Mouse (Mus musculus) heart, embryonic 14.5 days (tissue): ENCODE measurements at regions not wholly inside any gene's neighbourhood (a gene's known extent, or its start where the extent isn't known, plus 50 kb on each side); places are given as distances from the start of the nearest gene placed in this dataset.

Source experiments
- ATAC-seq: fragments of 200-750 bp; cut with Nextera tagmentation; 2 replicates; pipeline ENCODE4 v1.8.0; 2017; ENCODE audit warnings: low read depth, moderate TSS enrichment; ENCODE audit not compliant: insufficient number of reproducible peaks, insufficient read depth, low FRiP score
- H3K27ac ChIP-seq, 2 experiments: fragments of 200-500 bp in 1 of 2; fragments of 300-500 bp in 1 of 2; sonication (generic) in 1 of 2; replicated peaks in 1 of 2; 2 replicates each; pipeline ENCODE4 v1.5.1; 2012 to 2014; ENCODE audit warnings: low read depth in 2 of 2, low read length in 2 of 2, control low read depth in 1 of 2, mild to moderate bottlenecking in 1 of 2, mixed read lengths in 1 of 2; ENCODE audit not compliant: control insufficient read depth in 1 of 2, insufficient read depth in 1 of 2
- H3K27me3 ChIP-seq: fragments of 300-500 bp; sonication (generic); 2 replicates; pipeline ENCODE4 v1.6.1; 2014; ENCODE audit warnings: mild to moderate bottlenecking, low read length, control low read depth; ENCODE audit not compliant: control insufficient read depth, insufficient read depth
- H3K36me3 ChIP-seq: fragments of 300-500 bp; sonication (generic); 2 replicates; pipeline ENCODE4 v1.6.1; 2014; ENCODE audit warnings: mild to moderate bottlenecking, control low read depth, low read length, mixed read lengths; ENCODE audit not compliant: control insufficient read depth, insufficient read depth
- H3K4me1 ChIP-seq, 2 experiments: fragments of 200-500 bp in 1 of 2; fragments of 300-500 bp in 1 of 2; sonication (generic) in 1 of 2; 2 replicates each; pipeline ENCODE4 v1.6.1; 2012 to 2014; ENCODE audit warnings: low read length in 2 of 2, control low read depth in 1 of 2, mixed read lengths in 1 of 2; ENCODE audit not compliant: control insufficient read depth in 2 of 2, insufficient read depth in 2 of 2
- H3K4me2 ChIP-seq: fragments of 300-500 bp; sonication (generic); 2 replicates; pipeline ENCODE4 v1.6.1; 2014; ENCODE audit warnings: mild to moderate bottlenecking, low read length
- H3K4me3 ChIP-seq, 2 experiments: fragments of 200-500 bp in 1 of 2; fragments of 300-500 bp in 1 of 2; sonication (generic) in 1 of 2; 2 replicates each; pipeline ENCODE4 v1.5.1; 2012 to 2014; ENCODE audit warnings: low read length in 2 of 2, mild to moderate bottlenecking in 2 of 2, control low read depth in 1 of 2, low read depth in 1 of 2, moderate library complexity in 1 of 2; ENCODE audit not compliant: control insufficient read depth in 1 of 2, insufficient read depth in 1 of 2
- H3K9ac ChIP-seq: fragments of 300-500 bp; sonication (generic); 2 replicates; pipeline ENCODE4 v1.6.1; 2014; ENCODE audit warnings: mild to moderate bottlenecking, low read length
- H3K9me3 ChIP-seq: fragments of 300-500 bp; sonication (generic); 2 replicates; pipeline ENCODE4 v1.6.1; 2016; ENCODE audit warnings: low read length, control low read depth; ENCODE audit not compliant: control insufficient read depth
- WGBS: fragments of 180-500 bp; shearing (Covaris S2); extraction: QIAGEN DNeasy Blood & Tissue Kit; methylation state at CpG from one replicate; pipeline ENCODE4 v1.1.7; 2014; 5-methylcytosine and 5-hydroxymethylcytosine counted together

GRCm38 (mm10) chr4:105341274-105341673 is 184.1 kb downstream of the Plpp3 start:
- Histone ChIP-seq H3K9ac (no peak overlapping the region), H3K4me3 (no peak overlapping the region), H3K9me3 (no peaks in the 10 kb centered on the region), H3K4me1 (peaks cover 0 to 6% of the 10 kb centered on the region in 2 experiments; a peak in 2 of 4 replicates), H3K27ac (no peak overlapping the region), H3K4me2 (no peak overlapping the region), H3K36me3 (no peaks in the 10 kb centered on the region), H3K27me3 (no peaks in the 10 kb centered on the region)
- ATAC-seq: no peak
- 81% methylated on average over 7 of the region's 7 CpGs for WGBS

DNA sequence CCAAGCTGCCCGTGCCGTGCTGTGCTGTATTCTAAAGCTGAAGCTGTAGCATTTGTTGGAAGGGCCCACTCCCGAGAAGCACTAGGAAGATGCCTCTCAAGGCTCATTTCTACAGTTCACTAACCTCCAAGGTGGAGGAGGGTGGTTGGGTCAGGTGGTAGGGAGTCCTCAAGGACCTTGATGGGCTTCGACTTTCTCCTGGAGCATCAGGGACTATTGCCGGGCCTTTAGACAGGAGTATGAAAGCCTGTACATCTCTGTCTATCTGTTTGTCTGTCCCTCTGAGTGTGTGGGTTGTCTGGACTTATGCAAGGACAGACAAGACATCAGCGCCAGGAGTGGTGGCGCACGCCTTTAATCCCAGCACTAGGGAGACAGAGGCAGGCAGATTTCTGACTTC is 189.7 kb downstream of the Plpp3 start:
- ATAC-seq: no peak
- Histone ChIP-seq H3K27me3 (no peaks in the 10 kb centered on the region), H3K4me1 (no peaks in the 10 kb centered on the region), H3K36me3 (no peaks in the 10 kb centered on the region), H3K9ac (no peak overlapping the region), H3K9me3 (no peaks in the 10 kb centered on the region), H3K4me3 (no peak overlapping the region), H3K27ac (no peak overlapping the region), H3K4me2 (no peak overlapping the region)
- 92% methylated on average over 8 of the region's 8 CpGs for WGBS

DNA sequence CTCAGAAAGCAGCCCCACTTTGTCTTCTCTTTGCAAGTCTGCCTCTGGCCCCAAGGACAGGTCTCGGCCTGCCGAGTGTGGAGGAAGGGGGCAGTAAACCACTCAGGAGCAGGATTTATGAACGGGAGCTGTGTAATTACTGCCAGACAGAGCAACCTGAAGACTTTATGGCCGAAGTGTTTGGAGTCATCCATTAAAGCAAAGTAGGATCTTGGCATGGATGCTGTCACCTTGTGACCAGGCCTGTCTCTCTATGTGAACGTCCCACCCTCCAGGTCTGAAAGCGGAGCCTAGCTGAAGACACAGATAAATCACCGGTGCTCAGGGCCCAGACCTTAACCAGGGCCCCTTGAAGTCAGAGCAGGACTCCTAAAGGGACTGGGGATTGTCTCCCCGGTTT is 190.8 kb downstream of the Plpp3 start:
- H3K27ac ChIP-seq: no peak overlapping the region
- no peaks in the 10 kb centered on the region for H3K27me3 ChIP-seq
- no peaks in the 10 kb centered on the region for H3K4me1 ChIP-seq
- 82% methylated on average over 8 of the region's 8 CpGs for WGBS
- H3K9me3 ChIP-seq: no peaks in the 10 kb centered on the region
- no peak overlapping the region for H3K4me2 ChIP-seq
- no peaks in the 10 kb centered on the region for H3K36me3 ChIP-seq
- ATAC-seq: no peak
- no peak overlapping the region for H3K4me3 ChIP-seq
- no peak overlapping the region for H3K9ac ChIP-seq

- WGBS: 86% methylated on average over 8 of the region's 8 CpGs
- Histone ChIP-seq H3K9ac (no peak overlapping the region), H3K9me3 (no peaks in the 10 kb centered on the region), H3K27ac (no peak overlapping the region), H3K4me2 (no peak overlapping the region), H3K27me3 (no peaks in the 10 kb centered on the region), H3K4me1 (no peaks in the 10 kb centered on the region), H3K36me3 (no peaks in the 10 kb centered on the region), H3K4me3 (no peak overlapping the region)
- ATAC-seq: no peak
These were observed 192.4 kb downstream of the Plpp3 start for GRCm38 (mm10) chr4:105349316-105350207.

DNA sequence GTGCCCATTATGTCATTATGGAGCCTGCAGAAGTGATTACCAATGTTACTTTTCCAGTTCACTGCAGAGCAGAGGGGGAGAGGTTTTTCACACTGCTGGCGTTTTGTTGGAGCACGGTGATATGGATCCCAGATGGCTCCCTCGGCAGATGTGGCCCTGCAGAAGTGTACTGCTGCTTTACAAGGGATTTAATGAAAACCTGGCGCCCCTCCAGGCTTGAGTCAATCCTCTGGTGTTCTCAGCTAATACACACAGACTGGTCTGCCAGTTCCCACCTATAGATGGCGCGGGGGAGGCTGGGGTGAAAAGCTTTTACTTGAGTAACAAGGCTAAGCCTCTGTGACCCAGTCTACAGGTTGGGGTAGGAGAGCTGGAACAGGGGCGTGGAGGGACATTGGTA is 195.2 kb downstream of the Plpp3 start:
- H3K4me2 ChIP-seq: no peak overlapping the region
- H3K27ac ChIP-seq: no peak overlapping the region
- H3K4me1 ChIP-seq: no peaks in the 10 kb centered on the region
- ATAC-seq: no peak
- no peak overlapping the region for H3K4me3 ChIP-seq
- WGBS: 56% methylated on average over 7 of the region's 7 CpGs
- H3K9ac ChIP-seq: no peak overlapping the region
- no peaks in the 10 kb centered on the region for H3K27me3 ChIP-seq
- no peaks in the 10 kb centered on the region for H3K9me3 ChIP-seq
- H3K36me3 ChIP-seq: no peaks in the 10 kb centered on the region

DNA sequence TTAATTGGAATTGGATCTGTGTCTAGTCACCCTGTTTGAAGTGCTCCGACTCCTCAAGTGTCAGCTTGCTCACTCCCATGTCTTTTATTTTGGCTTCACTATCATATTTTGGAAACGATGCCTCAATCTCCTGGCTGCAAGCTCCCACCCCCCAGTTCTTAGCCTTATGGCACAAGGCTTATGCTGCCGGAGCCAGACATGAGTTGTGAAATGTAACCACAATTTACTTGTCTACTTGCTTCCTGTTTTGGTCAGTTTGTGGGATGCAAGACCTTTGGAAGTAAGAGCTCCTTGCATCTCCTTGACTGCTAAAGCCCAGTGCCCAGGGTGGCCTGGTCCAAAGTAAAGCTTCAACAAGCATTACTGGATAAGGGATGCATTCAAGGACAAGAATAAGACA is 195.8 kb downstream of the Plpp3 start:
- Histone ChIP-seq H3K9me3 (no peaks in the 10 kb centered on the region), H3K27me3 (no peaks in the 10 kb centered on the region), H3K4me2 (no peak overlapping the region), H3K9ac (no peak overlapping the region), H3K36me3 (no peaks in the 10 kb centered on the region), H3K4me3 (no peak overlapping the region), H3K4me1 (no peaks in the 10 kb centered on the region), H3K27ac (no peak overlapping the region)
- ATAC-seq: no peak
- WGBS: 81% methylated on average over 3 of the region's 3 CpGs

- no peak overlapping the region for H3K4me2 ChIP-seq
- H3K4me1 ChIP-seq: no peaks in the 10 kb centered on the region
- no peaks in the 10 kb centered on the region for H3K9me3 ChIP-seq
- H3K36me3 ChIP-seq: no peaks in the 10 kb centered on the region
- ATAC-seq: no peak
- no peak overlapping the region for H3K4me3 ChIP-seq
- no peak overlapping the region for H3K27ac ChIP-seq
- H3K9ac ChIP-seq: no peak overlapping the region
- WGBS: 74% methylated on average over 8 of the region's 8 CpGs
- H3K27me3 ChIP-seq: no peaks in the 10 kb centered on the region
These were observed 196.9 kb downstream of the Plpp3 start for GRCm38 (mm10) chr4:105354097-105354496.

- Histone ChIP-seq H3K36me3 (no peaks in the 10 kb centered on the region), H3K9me3 (no peaks in the 10 kb centered on the region), H3K27ac (no peak overlapping the region), H3K9ac (no peak overlapping the region), H3K27me3 (no peaks in the 10 kb centered on the region), H3K4me1 (no peaks in the 10 kb centered on the region), H3K4me3 (no peak overlapping the region), H3K4me2 (no peak overlapping the region)
- 80% methylated on average over 3 of the region's 3 CpGs for WGBS
- ATAC-seq: no peak
These were observed 199.5 kb downstream of the Plpp3 start for GRCm38 (mm10) chr4:105356616-105357015.
